Mouse (Mus musculus) thymus, adult 2 months (tissue): Measurements from ENCODE around the gene Pigh. TPM values are rescaled to one million over a fixed set of nuclear protein-coding genes. Genes with fewer than 3 reads are reported as not detected.

Experiments used
- DNase-seq: peaks from one replicate; pipeline ENCODE4 v3.0.0; 2021
- H3K27ac ChIP-seq: fragments of 200-500 bp; 2 replicates; pipeline ENCODE4 v1.5.1; 2012; ENCODE audit warnings: low read length, control low read depth; ENCODE audit not compliant: control insufficient read depth, insufficient read depth
- H3K27me3 ChIP-seq: fragments of 200-500 bp; 2 replicates; pipeline ENCODE4 v1.6.1; 2012; ENCODE audit warnings: mild to moderate bottlenecking, low read length, moderate library complexity, mixed read lengths; ENCODE audit not compliant: control insufficient read depth, insufficient read depth
- H3K36me3 ChIP-seq: fragments of 200-500 bp; 2 replicates; pipeline ENCODE4 v1.6.1; 2012; ENCODE audit warnings: mild to moderate bottlenecking, low read length, moderate library complexity; ENCODE audit not compliant: control insufficient read depth, insufficient read depth
- H3K4me1 ChIP-seq: fragments of 200-500 bp; replicated peaks from 2 replicates; pipeline ENCODE4 v1.6.1; 2012; ENCODE audit warnings: low read length; ENCODE audit not compliant: control insufficient read depth, insufficient read depth
- H3K4me3 ChIP-seq: fragments of 200-500 bp; 2 replicates; pipeline ENCODE4 v1.5.1; 2012; ENCODE audit warnings: mild to moderate bottlenecking, low read length, control low read depth, moderate library complexity; ENCODE audit not compliant: control insufficient read depth, insufficient read depth
- CTCF ChIP-seq: fragments of 200-500 bp; IDR thresholded peaks from 2 replicates; pipeline ENCODE4 v1.5.1; 2012; ENCODE audit warnings: mild to moderate bottlenecking, control low read depth, low read length, moderate library complexity, borderline replicate concordance; ENCODE audit not compliant: control insufficient read depth, poor library complexity, insufficient read depth; ENCODE audit errors: extremely low read depth
- POLR2A ChIP-seq: fragments of 200-500 bp; IDR thresholded peaks from 2 replicates; pipeline ENCODE4 v1.6.1; 2012; ENCODE audit warnings: mild to moderate bottlenecking, low read length, control low read depth, moderate library complexity; ENCODE audit not compliant: control insufficient read depth, poor library complexity, insufficient read depth; ENCODE audit errors: extremely low read depth
- WGBS: fragments of 180-500 bp; shearing (Covaris S2); methylation state at CpG from one replicate; pipeline ENCODE4 v1.1.7; 2018; 5-methylcytosine and 5-hydroxymethylcytosine counted together
- polyA plus RNA-seq: library from polyadenylated mRNA; depleted of rRNA; stranded (reverse); fragments of >200 nt; gene quantifications from 2 replicates; pipeline ENCODE4 v1.2.3, GENCODE M21; 2012

Gene Pigh
- polyA plus RNA-seq, 1 experiment, result 21.3 TPM

- Histone ChIP-seq H3K4me1 (peaks cover 9% of the 10 kb centered on the region), H3K36me3 (no peaks in the 10 kb centered on the region), H3K4me3 (peak overlapping the region; percentile 38), H3K27ac (no peak overlapping the region), H3K27me3 (peaks cover 14% of the 10 kb centered on the region)
- WGBS, result 6% methylated on average over 22 of the region's 22 CpGs
- DNase-seq, result no peak
- no peak for TF ChIP-seq POLR2A
- no peak for TF ChIP-seq CTCF
Measured at GRCm38 (mm10) chr12:79131178-79131675, 41.8 kb upstream of the Pigh start.

- Histone ChIP-seq H3K27me3 (peaks cover 14% of the 10 kb centered on the region), H3K27ac (no peak within 1 kb of the TSS), H3K4me3 (peak within 1 kb of the TSS; percentile 38), H3K36me3 (no peaks in the 10 kb centered on the region), H3K4me1 (peaks cover 9% of the 10 kb centered on the region)
- peak; percentile 81 for DNase-seq
- TF ChIP-seq CTCF, result no peak
- peak; percentile 24; the same call in 1 of the 2 replicates for TF ChIP-seq POLR2A
- 3% methylated on average over 47 of the region's 47 CpGs for WGBS
Measured at GRCm38 (mm10) chr12:79130299-79131177, 41.1 kb upstream of the Pigh start, which contains the start of gene Arg2. Gene Arg2, plus strand, starts transcription at chr12:79130777.

GRCm38 (mm10) chr12:79122820-79123219 lies 33.4 kb upstream of the Pigh start:
- no peaks in the 10 kb centered on the region for H3K27me3 ChIP-seq
- no peaks in the 10 kb centered on the region for H3K36me3 ChIP-seq
- no peak for DNase-seq
- no peak overlapping the region for H3K4me3 ChIP-seq
- TF ChIP-seq POLR2A, result no peak
- no peak for TF ChIP-seq CTCF
- no peak overlapping the region for H3K27ac ChIP-seq
- WGBS, result 43% methylated on average over 3 of the region's 3 CpGs
- H3K4me1 ChIP-seq, result no peaks in the 10 kb centered on the region

- Histone ChIP-seq H3K4me3 (no peak overlapping the region), H3K27me3 (no peaks in the 10 kb centered on the region), H3K27ac (no peak overlapping the region), H3K4me1 (no peaks in the 10 kb centered on the region), H3K36me3 (no peaks in the 10 kb centered on the region)
- DNase-seq, result no peak
- TF ChIP-seq CTCF (no peak), POLR2A (no peak)
- WGBS, result 96% methylated on average over 4 of the region's 4 CpGs
Measured at GRCm38 (mm10) chr12:79118991-79119390, 29.5 kb upstream of the Pigh start.

GRCm38 (mm10) chr12:79105312-79105711 lies 15.9 kb upstream of the Pigh start:
- Histone ChIP-seq H3K27me3 (no peaks in the 10 kb centered on the region), H3K4me3 (no peak overlapping the region), H3K36me3 (no peaks in the 10 kb centered on the region), H3K27ac (no peak overlapping the region), H3K4me1 (no peaks in the 10 kb centered on the region)
- no peak for DNase-seq
- no peak for TF ChIP-seq POLR2A
- no peak for TF ChIP-seq CTCF
- WGBS, result 93% methylated on average over 5 of the region's 5 CpGs

GRCm38 (mm10) chr12:79104544-79104943 lies 15.1 kb upstream of the Pigh start:
- H3K27ac ChIP-seq, result no peak overlapping the region

GRCm38 (mm10) chr12:79103773-79104172 lies 14.3 kb upstream of the Pigh start:
- no peaks in the 10 kb centered on the region for H3K27me3 ChIP-seq
- WGBS, result 86% methylated on average over 3 of the region's 3 CpGs
- H3K4me3 ChIP-seq, result no peak overlapping the region
- H3K36me3 ChIP-seq, result no peaks in the 10 kb centered on the region
- no peak for TF ChIP-seq CTCF
- TF ChIP-seq POLR2A, result no peak
- H3K27ac ChIP-seq, result no peak overlapping the region
- H3K4me1 ChIP-seq, result no peaks in the 10 kb centered on the region
- DNase-seq, result no peak

More at GRCm38 (mm10) chr12:79104544-79104943, 15.1 kb upstream of the Pigh start:
- no peaks in the 10 kb centered on the region for H3K27me3 ChIP-seq
- no peak for DNase-seq
- H3K4me3 ChIP-seq, result no peak overlapping the region
- 79% methylated on average over 2 of the region's 2 CpGs for WGBS
- H3K36me3 ChIP-seq, result no peaks in the 10 kb centered on the region
- H3K4me1 ChIP-seq, result no peaks in the 10 kb centered on the region
- TF ChIP-seq CTCF, result no peak
- TF ChIP-seq POLR2A, result no peak
